Mouse (Mus musculus): ENCODE results near the gene Slc16a4.
"Not testable (repeated sequence)": the region's sequence is repeated elsewhere in the genome, so short reads cannot be mapped to it uniquely, and the experiment has no call there.

The Slc16a4 gene

DNA sequence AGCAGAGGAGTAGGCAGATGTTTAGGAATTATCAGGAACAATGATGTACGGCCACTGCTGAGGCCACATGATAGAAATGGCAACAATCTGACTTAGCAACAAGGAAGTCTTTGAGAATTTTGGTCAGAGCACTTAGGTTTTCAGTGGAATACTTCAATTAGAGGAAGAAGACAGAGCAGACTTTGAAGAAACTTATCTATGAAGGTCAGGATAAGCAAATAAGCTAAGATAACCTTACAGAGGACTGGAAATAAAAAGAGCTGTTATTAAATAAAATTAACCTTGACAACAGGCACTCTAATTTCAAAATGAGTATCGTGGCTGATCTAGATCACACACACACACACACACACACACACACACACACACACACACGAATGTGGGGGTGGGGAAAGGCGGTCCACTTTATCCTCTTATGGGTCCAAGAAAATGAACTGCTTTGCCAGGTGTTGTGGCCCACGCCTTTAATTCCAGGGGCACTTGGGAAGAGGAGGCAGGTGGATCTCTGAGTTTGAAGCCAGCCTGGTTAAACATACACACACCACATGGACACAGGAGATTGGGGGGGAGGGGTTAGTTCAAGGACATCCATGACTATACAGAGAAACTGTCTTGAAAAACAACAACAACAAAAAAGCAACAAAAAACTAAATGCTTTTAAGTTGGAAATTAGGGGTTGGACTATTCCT lies 4.8 kb downstream of the Slc16a4 start:
- DNase-seq (ENCODE audit: low read depth, low spot score): no peak

DNA sequence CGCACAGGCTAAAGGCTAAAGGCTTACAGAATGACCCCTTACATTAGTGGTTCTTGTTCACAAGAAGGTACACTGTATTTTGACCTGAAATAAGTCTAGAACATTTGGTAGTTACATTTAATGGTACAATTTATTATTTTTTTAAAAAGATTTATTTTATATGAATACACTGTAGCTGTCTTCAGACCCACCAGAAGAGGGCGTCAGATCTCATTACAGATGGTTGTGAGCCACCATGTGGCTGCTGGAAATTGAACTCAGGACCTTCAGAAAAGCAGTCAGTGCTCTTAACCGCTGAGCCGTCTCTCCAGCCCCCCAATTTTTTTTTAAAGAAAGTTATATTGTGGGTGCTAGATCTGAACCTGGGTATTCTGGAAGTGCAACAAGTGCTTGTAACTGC lies 5.9 kb downstream of the Slc16a4 start:
- DNase-seq (ENCODE audit: low read depth, low spot score): not testable (repeated sequence)

DNA sequence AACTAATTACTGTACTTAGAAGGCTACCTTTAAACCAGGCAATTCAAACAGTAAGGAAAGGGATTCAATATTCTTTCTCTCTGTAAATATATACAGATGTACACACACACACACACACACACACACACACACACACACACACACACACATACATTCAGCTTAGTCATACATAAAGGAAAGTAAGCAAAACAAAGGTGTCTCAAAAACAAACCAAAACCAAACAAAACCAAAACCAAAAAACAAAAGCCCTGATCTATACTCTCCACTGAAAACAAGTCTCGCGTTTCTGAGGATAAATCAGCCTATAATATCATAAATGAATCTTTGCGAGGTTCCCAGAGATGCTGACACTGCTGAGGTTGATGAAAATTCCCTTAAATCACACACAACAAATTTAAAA lies 26.3 kb downstream of the Slc16a4 start:
- no peak for DNase-seq (ENCODE audit: low read depth, low spot score)

DNA sequence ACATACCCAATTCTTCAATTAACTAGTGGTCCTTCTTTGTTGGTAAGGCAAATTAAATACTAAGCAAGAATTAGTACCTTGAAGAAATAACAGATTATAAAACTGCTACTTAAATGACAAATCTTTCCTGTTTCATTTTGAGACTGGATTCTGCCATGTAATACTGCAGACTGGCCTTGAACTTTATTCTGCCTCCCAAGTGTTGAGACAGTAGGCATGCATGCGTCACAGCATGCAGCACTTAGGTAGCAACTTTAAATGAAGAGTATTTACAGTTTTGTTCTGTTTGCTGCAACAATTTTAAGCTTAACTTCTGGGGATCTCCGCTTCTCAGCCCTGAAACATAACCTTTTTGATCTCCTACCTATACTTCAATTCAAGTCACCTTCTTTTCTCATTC lies 30.1 kb downstream of the Slc16a4 start:
- DNase-seq (ENCODE audit: low read depth, low spot score): no peak

DNA sequence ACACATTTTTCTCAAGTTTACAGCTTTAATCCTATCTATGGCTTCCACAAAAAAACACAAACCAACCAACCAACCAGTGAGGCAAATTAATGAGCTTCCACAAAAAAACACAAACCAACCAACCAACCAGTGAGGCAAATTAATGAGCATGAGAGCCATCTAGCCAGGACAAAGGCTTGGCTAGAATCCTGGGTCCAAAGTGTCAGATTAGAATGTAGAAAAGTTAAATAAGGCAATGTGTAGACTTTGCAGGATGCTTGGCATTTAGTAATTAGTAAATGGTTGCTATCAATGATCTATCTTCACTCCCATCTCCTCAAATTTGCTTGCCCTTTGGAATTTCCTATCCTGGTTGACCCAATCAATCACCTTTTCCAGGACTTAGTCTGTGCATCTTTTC lies 30.7 kb downstream of the Slc16a4 start:
- DNase-seq (ENCODE audit: low read depth, low spot score): no peak

DNA sequence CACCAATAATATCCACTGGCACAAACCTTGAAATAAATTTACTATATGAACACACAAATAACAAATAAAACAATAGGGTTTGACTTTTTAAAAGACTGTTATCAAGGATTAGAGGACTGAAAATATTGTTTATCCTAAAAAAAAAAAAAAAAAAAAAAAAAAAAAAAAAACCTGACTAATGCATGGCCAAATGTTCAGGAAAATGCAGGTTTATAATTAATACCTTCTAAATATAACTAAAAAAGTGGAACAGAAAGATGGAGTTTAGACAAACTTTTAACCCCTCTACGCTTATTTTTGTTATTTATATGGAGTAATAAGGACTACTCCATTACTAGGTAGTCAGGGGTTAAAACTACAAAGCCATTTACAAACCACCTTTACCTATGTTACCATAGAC lies 35.4 kb downstream of the Slc16a4 start:
- no peak for DNase-seq (ENCODE audit: low read depth, low spot score)

DNA sequence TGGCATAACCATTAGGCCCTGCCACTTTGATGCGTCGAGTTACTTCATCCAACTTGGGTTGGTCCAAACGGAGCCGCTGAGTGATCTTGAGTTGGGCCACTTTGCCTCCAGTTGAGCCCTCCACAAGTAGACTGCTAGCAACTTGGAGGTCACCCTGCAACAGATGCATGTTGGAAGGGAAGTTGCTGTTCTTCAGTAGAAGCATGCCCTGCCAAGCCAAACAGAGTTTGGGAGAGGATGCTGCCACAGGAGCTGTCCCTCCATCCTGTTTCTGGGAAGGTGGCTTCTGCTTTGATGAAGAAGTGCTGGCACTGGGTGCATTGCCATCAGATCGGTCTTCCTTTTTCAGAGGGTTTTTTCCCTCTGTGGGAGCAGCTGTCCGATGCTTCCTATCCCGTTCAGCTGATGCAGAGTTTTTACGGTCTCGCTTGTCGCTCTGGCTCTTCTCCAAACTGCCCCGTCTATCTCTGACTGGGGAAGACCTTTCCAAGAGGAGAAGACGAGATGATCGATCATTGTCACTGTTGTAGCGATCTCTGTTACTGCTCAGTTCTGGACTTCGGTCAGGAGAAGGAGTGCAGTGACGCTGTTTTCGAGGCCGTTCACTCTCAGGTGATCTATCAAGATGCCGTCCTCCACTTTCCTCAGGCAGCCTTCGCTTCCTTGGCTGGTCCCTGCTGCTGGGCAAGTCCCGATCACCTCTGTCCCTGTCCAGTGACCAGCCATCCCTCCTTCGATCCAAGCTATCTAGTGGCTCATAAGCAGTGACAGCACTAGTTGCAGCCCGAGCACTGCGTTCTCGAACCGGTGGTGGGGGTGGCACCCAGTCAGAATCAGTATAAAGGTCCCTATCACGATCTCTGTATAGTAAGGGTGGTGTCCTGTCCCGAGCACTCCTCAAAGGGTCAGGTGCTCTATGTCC lies 39.7 kb downstream of the Slc16a4 start:
- no peak for DNase-seq (ENCODE audit: low read depth, low spot score)

DNA sequence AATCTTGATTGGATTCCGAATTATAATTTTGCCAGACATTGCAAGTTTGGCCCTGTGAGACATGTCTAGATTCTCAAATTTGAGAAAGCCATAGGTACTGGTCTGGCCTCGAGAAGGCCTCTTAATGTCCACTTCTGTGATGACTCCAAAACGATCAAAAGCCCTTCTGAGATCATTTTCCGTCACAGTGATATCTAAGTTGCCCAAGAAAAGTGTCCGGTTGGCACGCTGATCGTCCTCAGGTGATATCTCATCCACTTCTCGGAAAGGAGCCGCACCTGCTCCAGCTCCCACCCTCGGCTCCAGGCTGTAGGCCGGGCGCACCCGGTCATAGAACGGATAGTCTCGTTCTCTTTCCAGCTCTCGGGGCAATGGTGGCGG lies 40.7 kb downstream of the Slc16a4 start:
- DNase-seq (ENCODE audit: low read depth, low spot score): no peak

DNA sequence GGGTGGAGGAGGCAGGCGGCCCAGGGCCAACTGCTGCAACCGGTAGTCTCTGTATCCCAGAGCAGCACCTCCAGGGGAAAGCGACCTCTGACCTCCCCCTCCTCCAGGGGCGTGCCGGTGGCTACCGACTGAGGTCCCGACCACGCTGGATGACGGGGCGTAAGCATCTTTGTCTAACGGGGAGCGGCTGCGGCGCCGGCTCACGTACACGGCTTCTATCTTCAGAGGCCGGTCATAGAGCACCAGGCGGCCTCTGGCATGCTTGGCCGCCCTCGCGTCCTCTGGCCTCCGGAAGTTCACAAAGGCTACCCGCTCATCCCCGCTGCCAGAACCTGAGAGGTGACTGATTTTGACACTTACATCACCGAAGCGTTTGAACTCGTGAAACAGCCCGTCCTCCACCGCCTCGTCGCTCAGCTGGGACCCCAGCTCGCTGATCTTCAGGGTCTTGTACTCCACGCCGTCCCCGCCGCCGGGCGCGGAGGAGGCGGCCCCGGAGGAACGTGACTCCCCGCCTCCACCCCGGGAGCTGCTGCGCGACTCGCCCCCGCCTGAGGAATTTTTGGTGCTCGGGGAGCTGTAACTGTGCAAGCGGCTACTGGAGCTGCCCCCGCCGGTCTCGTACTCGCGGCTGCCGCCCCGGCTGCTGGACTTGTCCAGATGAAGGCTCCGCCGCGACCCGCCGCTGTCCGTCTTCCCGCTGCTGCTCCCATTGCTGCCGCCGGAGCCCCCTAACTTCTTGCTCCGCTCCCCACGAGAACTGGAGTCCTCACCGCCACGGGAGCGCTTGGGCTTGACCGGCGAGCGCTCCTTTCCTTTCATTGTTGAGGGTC lies 41.3 kb downstream of the Slc16a4 start:
- peak; percentile 19 for DNase-seq (ENCODE audit: low read depth, low spot score)

DNA sequence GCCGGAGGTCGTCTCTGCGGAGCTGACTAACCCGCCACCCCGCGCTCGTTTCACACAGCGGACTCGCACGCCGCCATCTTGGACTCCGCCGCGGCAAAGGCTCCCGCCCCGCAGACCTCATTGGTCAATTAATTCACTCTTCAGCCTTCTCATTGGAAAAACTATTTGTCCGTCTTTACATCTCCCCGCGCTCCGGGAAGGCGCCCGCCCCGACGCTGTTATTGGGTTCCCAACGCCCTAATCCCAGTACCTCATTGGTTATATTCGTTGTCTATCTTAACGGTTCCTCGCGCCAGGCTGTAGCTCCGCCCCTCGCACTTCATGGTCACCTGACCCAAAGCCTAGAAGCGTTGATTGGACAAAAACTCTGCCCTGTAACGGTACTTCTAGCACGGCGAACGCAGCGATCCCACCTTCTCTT lies 41.9 kb downstream of the Slc16a4 start:
- DNase-seq (ENCODE audit: low read depth, low spot score): peak; percentile 100

DNA sequence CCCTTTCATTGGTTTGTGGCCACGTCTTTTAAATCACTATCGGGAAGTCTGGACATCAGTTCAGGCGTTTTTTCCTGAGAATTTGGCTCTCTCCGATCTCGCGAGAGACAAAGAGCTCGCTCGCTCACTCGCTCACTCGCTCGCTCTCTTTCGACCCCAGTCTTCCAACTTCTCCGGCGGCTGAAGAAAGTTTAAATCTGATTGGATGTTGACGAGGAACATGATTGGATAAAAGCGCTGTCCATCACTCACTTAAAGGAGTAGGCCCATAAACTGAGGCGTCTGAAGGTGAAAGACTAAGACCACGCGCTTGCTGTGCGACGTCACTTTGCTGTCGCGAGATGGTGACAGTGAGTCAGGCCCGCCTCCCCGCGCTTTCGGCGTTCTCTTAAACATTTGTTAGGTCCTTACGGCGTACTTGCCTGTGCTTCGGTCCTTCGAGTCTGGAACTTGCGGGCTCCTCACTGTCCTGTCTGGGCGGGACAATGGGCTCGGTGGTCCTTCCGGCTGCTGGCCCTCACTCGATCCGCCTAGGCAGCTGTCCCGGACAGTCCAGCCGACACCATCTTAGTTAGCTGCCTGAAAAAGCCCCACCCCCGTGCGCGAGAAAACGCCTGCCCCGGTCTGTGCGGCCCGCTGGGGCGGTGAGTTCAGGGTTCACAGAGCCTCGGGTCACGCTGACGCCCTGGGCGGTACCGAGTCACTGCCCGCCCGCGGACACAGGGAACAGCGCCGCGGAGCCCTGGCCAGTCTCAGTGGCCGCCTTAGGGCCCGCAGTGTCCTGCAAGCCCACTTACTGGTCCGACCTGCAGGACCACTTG lies 42.6 kb downstream of the Slc16a4 start, which contains the start of gene Rbm15:
Rbm15 (minus strand) TSS at position 293 of the 821 bp plus-strand sequence.
- DNase-seq (ENCODE audit: low read depth, low spot score): peak; percentile 100

DNA sequence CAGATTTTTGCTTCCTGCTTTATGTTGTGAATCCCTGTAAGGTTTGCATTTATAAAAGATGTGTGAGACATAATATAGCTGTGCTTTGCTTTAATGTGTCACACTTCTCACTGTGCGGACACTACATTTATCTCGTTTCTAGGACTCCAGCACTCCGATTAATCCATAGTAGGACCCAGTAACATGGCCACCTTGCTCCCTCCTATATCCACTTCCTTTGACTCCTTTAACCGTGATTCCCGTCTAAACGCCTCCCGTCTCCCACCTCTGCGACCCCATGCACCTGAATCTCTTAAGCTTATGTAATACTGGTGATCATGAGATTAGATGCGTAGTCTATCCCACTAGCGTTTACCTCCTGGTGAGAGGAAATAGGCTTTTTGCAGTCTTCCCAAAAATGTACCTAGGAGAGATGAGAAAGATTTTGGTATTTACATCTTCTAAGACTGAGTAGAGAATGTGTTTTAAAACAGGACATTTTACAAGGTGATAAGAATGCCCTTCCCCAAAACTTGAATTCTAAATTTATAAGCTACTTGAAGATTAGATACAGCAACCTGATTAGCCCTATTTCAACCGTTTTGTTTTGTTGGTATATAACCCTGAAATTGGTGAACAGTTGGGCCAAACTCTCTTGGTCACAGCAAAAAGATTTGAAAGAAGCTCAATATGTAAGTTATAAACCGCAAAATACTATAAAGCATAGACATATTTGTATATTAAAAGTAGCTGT lies 43.3 kb downstream of the Slc16a4 start:
- DNase-seq (ENCODE audit: low read depth, low spot score): no peak

DNA sequence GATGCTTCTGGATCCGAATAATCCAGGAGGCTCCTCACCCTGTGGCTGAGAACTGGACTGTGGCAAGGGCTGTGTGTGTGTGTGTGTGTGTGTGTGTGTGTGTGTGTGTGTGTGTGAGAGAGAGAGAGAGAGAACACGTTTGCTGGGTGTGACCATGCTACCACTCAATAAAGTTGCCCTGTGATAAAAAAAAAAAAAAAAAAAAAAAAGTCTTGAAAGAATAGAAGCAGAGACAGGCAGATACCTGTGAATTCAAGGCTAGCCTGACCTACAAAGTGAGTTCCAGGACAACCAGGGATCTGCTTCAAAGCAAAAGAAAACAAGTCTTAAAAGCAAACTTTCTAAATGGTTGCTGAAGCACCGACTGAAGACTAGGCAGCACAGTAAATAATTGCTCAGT lies 52.9 kb downstream of the Slc16a4 start:
- no peak for DNase-seq (ENCODE audit: low read depth, low spot score)

DNA sequence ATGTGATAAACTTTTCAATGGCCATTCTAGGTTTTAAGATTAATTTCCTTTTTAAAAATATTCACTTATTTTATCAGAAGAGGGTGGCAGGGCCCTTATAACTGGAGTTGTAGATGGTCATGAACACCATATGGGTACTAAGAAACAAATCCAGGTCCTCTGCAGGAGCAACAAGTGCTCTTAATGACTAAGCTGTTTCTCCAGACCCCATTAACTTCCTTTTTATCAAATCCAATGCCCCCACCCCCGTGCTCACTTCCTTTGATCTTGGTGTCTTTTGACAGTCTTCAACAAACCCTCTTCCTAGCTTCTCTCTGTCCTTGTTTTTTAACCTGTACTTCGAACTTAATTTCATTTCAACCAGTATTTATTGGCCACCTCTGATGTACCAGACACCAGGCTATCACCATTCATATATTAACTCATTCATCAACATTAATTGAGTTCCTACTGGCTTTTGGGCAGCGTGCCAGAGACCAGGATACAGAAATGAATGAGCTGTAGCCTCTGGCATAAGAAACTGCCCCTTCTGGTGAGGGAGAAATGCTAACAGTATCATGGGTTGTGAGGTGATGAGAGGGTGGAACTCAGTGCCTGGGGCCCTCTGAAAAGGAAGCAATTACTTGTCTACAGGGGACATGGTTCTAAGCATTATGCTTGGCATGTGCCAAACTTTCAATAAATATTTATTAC lies 54.1 kb downstream of the Slc16a4 start:
- DNase-seq (ENCODE audit: low read depth, low spot score): no peak

DNA sequence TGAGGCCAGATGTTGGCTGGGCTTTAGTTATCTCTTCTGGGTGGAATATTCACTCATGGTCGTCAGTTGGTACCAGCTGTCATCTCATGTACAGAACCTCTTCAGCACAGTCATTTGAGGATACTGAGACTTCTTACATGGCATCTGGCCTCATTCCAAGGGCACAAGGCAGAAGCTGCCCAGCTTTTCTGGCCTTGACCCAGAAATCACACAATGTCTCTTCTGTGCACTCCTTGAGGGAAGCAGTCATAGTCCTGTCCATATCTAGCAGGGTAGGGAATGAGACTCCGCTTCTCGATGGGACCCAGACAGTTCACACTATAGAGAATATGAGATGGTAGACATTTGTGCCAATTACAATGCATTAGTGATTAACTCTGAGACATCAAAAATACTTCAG lies 58.0 kb downstream of the Slc16a4 start:
- DNase-seq (ENCODE audit: low read depth, low spot score): no peak

DNA sequence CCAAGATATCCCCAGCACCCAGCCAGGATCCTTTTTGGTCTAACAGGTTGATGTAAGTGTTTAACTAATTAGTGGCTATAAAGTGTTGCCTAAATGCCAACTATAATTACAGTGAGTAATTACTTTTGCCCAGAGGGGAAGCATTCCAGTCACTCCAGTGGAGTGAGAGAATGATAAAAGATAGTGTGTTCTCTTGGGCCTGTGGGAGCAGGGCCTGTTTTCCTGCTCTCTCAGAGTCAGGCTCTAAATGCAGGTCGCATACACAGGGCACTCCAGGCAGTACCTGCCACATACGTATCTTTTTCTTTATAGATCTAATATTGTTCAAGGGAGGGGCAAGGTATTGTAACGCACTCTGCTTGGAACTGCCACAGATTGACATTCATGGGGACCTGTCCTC lies 60.7 kb downstream of the Slc16a4 start:
- DNase-seq (ENCODE audit: low read depth, low spot score): no peak

DNA sequence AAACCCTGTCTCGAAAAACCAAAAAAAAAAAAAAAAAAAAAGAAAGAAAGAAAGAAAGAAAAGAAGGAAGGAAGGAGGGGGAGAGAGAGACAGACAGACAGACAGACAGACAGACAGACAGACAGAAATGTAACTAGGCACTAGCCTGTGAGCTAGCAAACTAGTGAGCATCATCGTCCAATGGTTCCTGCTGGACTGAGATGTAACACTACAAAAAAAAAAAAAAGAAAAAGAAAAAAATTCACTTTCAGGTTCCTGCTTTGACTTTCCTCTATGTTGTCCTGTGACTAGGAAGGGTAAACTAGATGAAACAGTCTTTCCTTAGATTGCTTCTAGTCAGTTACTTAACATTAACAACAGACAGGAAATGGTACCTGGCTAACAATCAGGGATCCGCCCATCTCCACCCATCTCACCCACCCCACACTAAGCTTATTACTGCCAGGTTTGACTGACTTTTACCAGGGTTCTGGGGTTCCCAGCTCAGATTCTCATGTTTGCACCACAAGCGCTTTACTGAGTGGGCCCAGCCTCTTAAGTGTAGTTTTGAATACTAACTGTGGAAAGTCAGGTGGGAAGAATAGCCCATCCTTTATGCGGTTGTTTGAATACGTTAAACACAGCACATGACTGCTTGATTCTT lies 64.7 kb downstream of the Slc16a4 start:
- DNase-seq (ENCODE audit: low read depth, low spot score): no peak

DNA sequence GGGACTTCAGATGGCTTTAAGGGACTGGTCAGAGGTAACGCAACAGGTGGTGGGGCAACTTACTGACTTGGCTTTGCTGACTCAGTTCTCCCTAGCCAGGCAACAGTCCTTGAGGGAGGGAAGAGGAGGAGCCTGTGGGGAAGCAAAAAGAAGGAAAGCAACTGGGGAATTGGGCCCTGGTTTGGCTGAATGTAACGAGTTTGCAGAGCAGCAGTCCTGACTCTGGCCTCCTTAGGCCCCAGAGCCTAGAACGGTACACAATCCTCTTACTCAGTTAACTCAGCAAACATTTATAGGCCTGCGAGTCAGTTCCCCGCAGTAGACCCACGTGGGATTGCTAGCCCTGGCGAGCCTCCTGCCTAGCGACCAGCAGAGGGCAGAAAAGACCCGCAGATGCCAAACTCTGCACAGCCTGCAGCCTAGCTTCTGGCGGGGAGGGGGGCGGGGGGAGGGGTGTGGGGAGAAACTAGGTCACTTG lies 66.0 kb downstream of the Slc16a4 start:
- peak; percentile 82 for DNase-seq (ENCODE audit: low read depth, low spot score)

DNA sequence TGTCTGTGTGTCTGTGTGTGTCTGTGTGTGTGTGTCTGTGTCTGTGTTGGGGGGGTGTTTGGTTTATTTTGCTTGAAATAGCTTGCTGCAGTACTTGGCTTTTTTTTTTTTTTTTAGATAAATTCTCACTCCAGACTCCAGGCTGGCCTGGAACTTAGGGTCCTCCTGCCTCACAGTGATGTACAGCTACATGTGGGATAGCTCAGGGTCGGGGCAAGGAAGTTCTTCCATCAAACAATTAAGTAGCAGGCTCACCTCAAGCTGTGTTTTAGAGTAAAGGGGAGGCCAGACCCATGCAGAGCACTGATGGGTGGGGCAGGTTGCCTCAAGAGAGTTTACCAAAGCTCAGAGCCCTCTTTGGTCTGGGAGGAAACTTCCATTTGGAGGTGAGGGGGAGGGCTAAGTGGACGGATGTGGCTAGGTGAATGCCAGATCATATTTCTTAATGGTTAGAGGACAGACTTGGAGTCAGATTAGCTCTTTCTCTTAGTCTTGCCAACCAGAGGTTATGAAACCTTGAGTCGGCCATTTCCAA lies 66.7 kb downstream of the Slc16a4 start:
- DNase-seq (ENCODE audit: low read depth, low spot score): no peak
